Mouse (Mus musculus) MEL (cell line): ENCODE measurements around the gene Hsp90aa1. TPM values are rescaled to one million over a fixed set of nuclear protein-coding genes. Genes with fewer than 3 reads are reported as not detected.

Source experiments
- polyA plus RNA-seq, 2 experiments: library from polyadenylated mRNA; stranded (reverse) in 1 of 2; unstranded in 1 of 2; fragments of >175 nt in 1 of 2; fragments of >200 nt in 1 of 2; gene quantifications; 2 replicates each; pipeline versions ENCODE4 v1.2.1 to v1.2.4; 2012; ENCODE audit warnings: low replicate concordance in 2 of 2, low read depth in 1 of 2; ENCODE audit not compliant: insufficient read length in 2 of 2, insufficient read depth in 1 of 2, missing spikeins in 1 of 2
- total RNA-seq: library from RNA; depleted of rRNA; stranded (reverse); fragments of 300-350 nt; gene quantifications from 2 replicates; pipeline ENCODE4 v1.2.3, GENCODE M21; 2012; rRNA removed

Gene Hsp90aa1
- total and polyA plus RNA-seq, 3 experiments = 913 to 1,509 (median 1,471) TPM

Other genes with a start within 250 kb of the Hsp90aa1 start
- 98.2 and 101 TPM in 2 replicates for gene Dync1h1, start 101.3 kb downstream of the Hsp90aa1 start, total RNA-seq
- 100 to 1,000 TPM; 157 to 230 TPM for gene Dync1h1, start 101.3 kb downstream of the Hsp90aa1 start, polyA plus RNA-seq
- not detected in 2 replicates for gene 1700001K19Rik, start 20.1 kb downstream of the Hsp90aa1 start, total RNA-seq
- gene 1700001K19Rik, start 20.1 kb downstream of the Hsp90aa1 start, polyA plus RNA-seq = under 1 TPM in 1 of 2 experiments, not detected in 1; 0.29 TPM
- 21.9 and 25.8 TPM in 2 replicates for gene Wdr20, start 35.2 kb upstream of the Hsp90aa1 start, total RNA-seq
- 10 to 100 TPM in 1 of 2 experiments, not detected in 1; 18.8 TPM for gene Wdr20, start 35.2 kb upstream of the Hsp90aa1 start, polyA plus RNA-seq
- 0.39 and 1.2 TPM in 2 replicates for gene Mok, start 138.2 kb upstream of the Hsp90aa1 start, total RNA-seq
- gene Mok, start 138.2 kb upstream of the Hsp90aa1 start, polyA plus RNA-seq = 1 to 10 TPM in 1 of 2 experiments, not detected in 1; 1.6 TPM
- gene Zfp839, start 147.5 kb upstream of the Hsp90aa1 start, total RNA-seq = 2.7 and 4.2 TPM in 2 replicates
- 1 to 10 TPM in 1 of 2 experiments, not detected in 1; 5.0 TPM for gene Zfp839, start 147.5 kb upstream of the Hsp90aa1 start, polyA plus RNA-seq
- 189 and 210 TPM in 2 replicates for gene Cinp, start 186.4 kb upstream of the Hsp90aa1 start, total RNA-seq
- gene Cinp, start 186.4 kb upstream of the Hsp90aa1 start, polyA plus RNA-seq = 100 to 1,000 TPM in 1 of 2 experiments, not detected in 1; 162 TPM
- 5.9 and 6.0 TPM in 2 replicates for gene Tecpr2, start 186.5 kb upstream of the Hsp90aa1 start, total RNA-seq
- 1 to 10 TPM in 1 of 2 experiments, not detected in 1; 5.8 TPM for gene Tecpr2, start 186.5 kb upstream of the Hsp90aa1 start, polyA plus RNA-seq